In genomic region chr2:52371066-52371465, GRCm38 (mm10) we compare ENCODE assay signal across 10 mouse cellular contexts. TPM values are rescaled to one million over a fixed set of nuclear protein-coding genes. Genes with fewer than 3 reads are reported as not detected.
DNase-seq lines count a peak whose midpoint lies in the region; ATAC-seq lines count a peak whose summit lies in the region.
"Had no signal": no experiment of that assay in that cellular context is flagged by ENCODE, and none has a peak within 500 bp of the region (broad histone marks: within the 10 kb centered on the region; RNA-seq: fewer than 3 reads in every experiment).

No protein-coding gene starts in this region.

- H3K9me3 ChIP-seq in forebrain, embryonic 12.5 days: no peaks in the 10 kb centered on the region
- H3K9me3 ChIP-seq in hindbrain, embryonic 12.5 days (replicated peaks): no peaks in the 10 kb centered on the region
- H3K9me3 ChIP-seq: limb, embryonic 13.5 days had no signal

- 79% methylated on average over 2 of the region's 2 CpGs for WGBS in forebrain, embryonic 12.5 days
- WGBS in hindbrain, embryonic 12.5 days: 72% methylated on average over 2 of the region's 2 CpGs

- no peak overlapping the region for H3K4me2 ChIP-seq in forebrain, embryonic 12.5 days
- H3K4me2 ChIP-seq in hindbrain, embryonic 12.5 days (replicated peaks): no peak overlapping the region
- H3K4me2 ChIP-seq: limb, embryonic 13.5 days had no signal

- ATAC-seq in forebrain, embryonic 12.5 days (ENCODE audit: low FRiP score): no peak
- ATAC-seq in hindbrain, embryonic 12.5 days (ENCODE audit: low FRiP score): no peak
- ATAC-seq: forebrain, embryonic 16.5 days had no signal

- no peaks in the 10 kb centered on the region; the same call in 1 of the 2 replicates for H3K4me1 ChIP-seq in forebrain, embryonic 12.5 days
- no peaks in the 10 kb centered on the region; the same call in 1 of the 2 replicates for H3K4me1 ChIP-seq in hindbrain, embryonic 12.5 days

- H3K27me3 ChIP-seq in forebrain, embryonic 12.5 days: no peaks in the 10 kb centered on the region
- H3K27me3 ChIP-seq in hindbrain, embryonic 12.5 days: no peaks in the 10 kb centered on the region
- H3K27me3 ChIP-seq: limb, embryonic 13.5 days had no signal

- no peak overlapping the region for H3K27ac ChIP-seq in forebrain, embryonic 12.5 days
- H3K27ac ChIP-seq in hindbrain, embryonic 12.5 days: no peak overlapping the region
- H3K27ac ChIP-seq: limb, embryonic 13.5 days had no signal

- no peaks in the 10 kb centered on the region for H3K36me3 ChIP-seq in forebrain, embryonic 12.5 days (replicated peaks)
- no peaks in the 10 kb centered on the region for H3K36me3 ChIP-seq in hindbrain, embryonic 12.5 days
- H3K36me3 ChIP-seq: limb, embryonic 13.5 days had no signal

- peak; percentile 23 for DNase-seq in urinary bladder, postnatal 25 days (ENCODE audit: low spot score)
- DNase-seq in urinary bladder, postnatal 10 days (ENCODE audit: low spot score): no peak
- DNase-seq in cerebellum, postnatal 25 days: peak; percentile 57 to 83
- peak; percentile 73 for DNase-seq in heart, postnatal 4 days
- DNase-seq in retina, embryonic 14.5 days (ENCODE audit: low spot score): no peak
- no peak for DNase-seq in thymus, adult 18-20 months

- H3K4me3 ChIP-seq in forebrain, embryonic 12.5 days (replicated peaks): no peak overlapping the region
- H3K4me3 ChIP-seq in hindbrain, embryonic 12.5 days: no peak overlapping the region
- H3K4me3 ChIP-seq: limb, embryonic 13.5 days had no signal

- no peak overlapping the region for H3K9ac ChIP-seq in forebrain, embryonic 12.5 days
- H3K9ac ChIP-seq in hindbrain, embryonic 12.5 days: no peak overlapping the region
- H3K9ac ChIP-seq: limb, embryonic 13.5 days had no signal

RNA-seq across cellular contexts. Expression of gene Neb, which starts 7.2 kb away (rescaled TPM):
- total RNA-seq in heart, postnatal 4 days (2021): 1 to 10 TPM; 4.1 to 6.5 TPM
- polyA plus RNA-seq in forebrain, embryonic 12.5 days (2016; fragmentation: Nextera tagmentation; extraction: Ambion mirVana): 1.1 and 1.7 TPM in 2 replicates
- 3.3 and 19.7 TPM in 2 replicates for polyA plus RNA-seq in hindbrain, embryonic 12.5 days (2016; fragmentation: Nextera tagmentation; extraction: Ambion mirVana)

RNA-seq across cellular contexts. Expression of gene Arl5a, which starts 53.6 kb away (rescaled TPM):
- 10 to 100 TPM; 52.7 to 56.2 TPM for total RNA-seq in heart, postnatal 4 days (2021)
- 67.8 and 72.3 TPM in 2 replicates for polyA plus RNA-seq in forebrain, embryonic 12.5 days (2016; fragmentation: Nextera tagmentation; extraction: Ambion mirVana)
- polyA plus RNA-seq in hindbrain, embryonic 12.5 days (2016; fragmentation: Nextera tagmentation; extraction: Ambion mirVana): 65.9 and 69.2 TPM in 2 replicates

Comparison
In these comparisons a context has a peak if more than half of its experiments do, and no peak if none do; other contexts are left out.
1. DNase-seq: peak in urinary bladder, postnatal 25 days (single experiment), cerebellum, postnatal 25 days (2 of 2) and heart, postnatal 4 days (single experiment); none in urinary bladder, postnatal 10 days (single experiment), retina, embryonic 14.5 days (single experiment) and thymus, adult 18-20 months (0 of 2).